Mouse (Mus musculus) limb, embryonic 15.5 days (tissue): ENCODE results near the gene Rbm46. TPM values are rescaled to one million over a fixed set of nuclear protein-coding genes. Genes with fewer than 3 reads are reported as not detected.

Experiments
- ATAC-seq: fragments of 200-750 bp; cut with Nextera tagmentation; 2 replicates; pipeline ENCODE4 v1.8.0; 2017; ENCODE audit warnings: low read depth, moderate TSS enrichment; ENCODE audit not compliant: insufficient number of reproducible peaks, low FRiP score, low TSS enrichment
- H3K27ac ChIP-seq: fragments of 300-500 bp; sonication (generic); 2 replicates; pipeline ENCODE4 v1.5.1; 2015; ENCODE audit warnings: moderate library complexity, mild to moderate bottlenecking, inconsistent platforms
- H3K27me3 ChIP-seq: fragments of 300-500 bp; sonication (generic); 2 replicates; pipeline ENCODE4 v1.6.1; 2015; ENCODE audit warnings: inconsistent platforms
- H3K36me3 ChIP-seq: fragments of 300-500 bp; sonication (generic); 2 replicates; pipeline ENCODE4 v1.6.1; 2015; ENCODE audit warnings: inconsistent platforms
- H3K4me1 ChIP-seq: fragments of 300-500 bp; sonication (generic); 2 replicates; pipeline ENCODE4 v1.6.1; 2015; ENCODE audit warnings: inconsistent platforms
- H3K4me2 ChIP-seq: fragments of 300-500 bp; sonication (generic); 2 replicates; pipeline ENCODE4 v1.6.1; 2015; ENCODE audit warnings: mild to moderate bottlenecking, inconsistent platforms
- H3K4me3 ChIP-seq: fragments of 300-500 bp; sonication (generic); 2 replicates; pipeline ENCODE4 v1.5.1; 2015; ENCODE audit warnings: mild to moderate bottlenecking, inconsistent platforms
- H3K9ac ChIP-seq: fragments of 300-500 bp; sonication (generic); 2 replicates; pipeline ENCODE4 v1.6.1; 2015; ENCODE audit warnings: inconsistent platforms
- H3K9me3 ChIP-seq: fragments of 300-500 bp; sonication (generic); 2 replicates; pipeline ENCODE4 v1.6.1; 2016; ENCODE audit warnings: inconsistent platforms
- WGBS: fragments of 180-500 bp; shearing (Covaris S2); methylation state at CpG from one replicate; pipeline ENCODE4 v1.1.7; 2015; 5-methylcytosine and 5-hydroxymethylcytosine counted together
- polyA plus RNA-seq: library from polyadenylated mRNA; unstranded; fragments of >200 nt; fragmentation: Nextera tagmentation; extraction: Ambion mirVana; gene quantifications from 2 replicates; pipeline ENCODE4 v1.2.1, GENCODE M21; 2015

Rbm46 gene
- 3.3 and 4.6 TPM in 2 replicates for polyA plus RNA-seq

DNA sequence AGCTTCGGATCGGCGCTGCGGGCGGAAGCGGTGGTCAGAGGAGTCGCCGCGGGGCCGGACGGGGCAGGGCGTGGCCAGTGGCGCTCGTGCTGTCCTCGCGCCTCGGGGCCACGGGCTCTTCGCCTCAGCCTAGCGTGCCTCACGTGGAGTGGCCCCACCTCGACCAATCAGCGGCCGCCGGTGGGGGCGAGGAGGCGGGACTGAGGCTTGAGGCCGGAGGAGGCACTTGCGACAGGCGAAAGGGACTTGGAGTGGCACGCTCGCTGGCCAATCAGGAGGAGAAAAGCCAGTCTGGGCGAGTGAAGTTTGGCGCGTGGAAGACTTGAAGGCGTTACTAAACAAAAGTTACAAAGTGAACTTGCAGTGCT lies at the start of gene Rbm46:
Rbm46 (minus strand) TSS at position 112 of the 368 bp plus-strand sequence.
- WGBS = 21% methylated on average over 36 of the region's 36 CpGs
- ATAC-seq = peak; percentile 86
- no peak within 1 kb of the TSS for H3K27ac ChIP-seq

DNA sequence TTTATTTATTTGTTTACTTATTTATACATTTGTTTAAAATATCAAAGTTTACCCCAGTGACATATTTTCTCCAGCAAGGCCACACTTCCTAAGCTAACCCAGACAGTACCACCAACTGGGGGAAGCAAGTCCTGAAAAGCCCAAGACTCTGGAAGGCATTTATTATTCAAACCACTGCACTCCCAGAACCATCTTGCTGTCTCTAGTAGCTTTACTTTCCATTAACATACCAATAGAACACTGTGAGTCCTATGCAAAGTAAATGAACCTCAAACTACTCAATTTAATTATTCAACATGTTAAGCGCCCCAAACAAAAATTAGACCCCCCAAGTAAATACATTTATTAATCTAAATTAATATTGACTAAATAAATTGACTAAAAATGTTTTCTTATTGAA lies 39.3 kb upstream of the Rbm46 start:
- no peak for ATAC-seq
- no peak overlapping the region for H3K4me2 ChIP-seq
- H3K36me3 ChIP-seq = no peaks in the 10 kb centered on the region
- H3K27me3 ChIP-seq = no peaks in the 10 kb centered on the region
- H3K9me3 ChIP-seq = no peaks in the 10 kb centered on the region
- WGBS = 45% methylated on average over 1 of the region's 1 CpGs
- no peak overlapping the region for H3K27ac ChIP-seq
- H3K9ac ChIP-seq = no peak overlapping the region
- no peaks in the 10 kb centered on the region for H3K4me1 ChIP-seq
- H3K4me3 ChIP-seq = no peak overlapping the region

More for the DNA sequence above, at the start of gene Rbm46:
- peak within 1 kb of the TSS; percentile 44 for H3K4me3 ChIP-seq
- peaks cover 18% of the 10 kb centered on the region for H3K27me3 ChIP-seq
- peaks cover 12% of the 10 kb centered on the region for H3K4me1 ChIP-seq
- H3K9ac ChIP-seq = no peak within 1 kb of the TSS; the same call in 1 of the 2 replicates
- no peaks in the 10 kb centered on the region for H3K9me3 ChIP-seq
- H3K36me3 ChIP-seq = no peaks in the 10 kb centered on the region
- H3K4me2 ChIP-seq = peak within 1 kb of the TSS; percentile 80

DNA sequence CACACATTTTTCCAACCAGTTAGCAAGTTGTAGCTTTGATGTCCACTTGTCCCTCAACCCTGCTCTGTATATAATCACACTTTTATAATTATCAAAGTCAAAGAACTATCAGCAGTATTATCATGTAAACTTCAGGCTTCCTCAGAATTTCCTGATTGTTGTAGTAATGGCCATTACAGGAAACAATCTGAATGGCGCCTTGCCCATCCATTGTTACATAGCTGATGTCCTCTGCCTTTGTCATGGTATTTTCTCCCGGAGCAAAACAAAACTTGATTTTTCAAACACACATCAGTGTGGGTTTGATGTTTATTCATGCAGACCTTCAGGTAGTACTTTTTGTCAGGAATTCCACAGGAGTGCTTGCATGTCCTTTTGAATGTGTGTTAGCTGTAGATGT lies 32.4 kb upstream of the Rbm46 start:
- H3K27me3 ChIP-seq = peaks cover 17% of the 10 kb centered on the region
- no peak overlapping the region for H3K4me2 ChIP-seq
- no peak overlapping the region for H3K27ac ChIP-seq
- ATAC-seq = no peak
- 87% methylated on average over 2 of the region's 2 CpGs for WGBS
- no peak overlapping the region for H3K9ac ChIP-seq
- no peaks in the 10 kb centered on the region for H3K9me3 ChIP-seq
- H3K4me1 ChIP-seq = peaks cover 9% of the 10 kb centered on the region
- no peaks in the 10 kb centered on the region for H3K36me3 ChIP-seq
- no peak overlapping the region for H3K4me3 ChIP-seq

DNA sequence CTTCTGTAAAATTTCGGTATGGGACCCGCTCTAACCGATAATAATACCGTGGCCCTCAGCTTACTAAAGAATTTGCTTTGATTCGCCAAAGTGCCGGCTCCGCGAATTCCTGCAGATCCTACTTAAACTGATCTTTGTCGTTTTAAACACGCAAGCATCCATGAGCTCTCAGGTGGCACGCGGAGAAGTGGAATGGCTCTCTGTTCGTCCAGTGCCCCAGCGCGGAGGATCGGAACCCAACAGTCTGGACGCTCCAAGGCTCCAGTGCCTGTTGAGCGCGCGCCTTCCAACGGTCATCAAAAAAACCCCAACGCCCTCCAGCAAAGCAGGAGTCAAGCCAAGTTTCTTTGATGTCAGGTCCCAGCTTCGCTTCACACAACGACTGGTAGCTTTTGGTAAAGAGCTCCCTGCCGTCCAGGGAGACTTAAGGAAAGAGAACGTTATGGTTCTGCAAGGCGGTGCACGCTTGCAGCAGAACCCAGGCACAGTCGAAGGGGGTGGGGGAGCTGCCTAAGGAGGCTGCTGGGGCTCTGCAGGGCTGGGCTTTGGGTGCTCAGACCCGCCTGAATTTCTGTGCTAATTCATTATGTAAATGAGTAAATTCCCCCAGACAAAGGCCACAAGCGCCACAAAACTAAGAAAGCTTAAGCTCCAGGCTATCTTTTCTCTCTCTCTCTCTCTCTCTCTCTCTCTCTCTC lies 28.1 kb upstream of the Rbm46 start:
- Histone ChIP-seq H3K27me3 (peaks cover 33% of the 10 kb centered on the region), H3K9ac (no peak overlapping the region), H3K4me1 (peaks cover 16% of the 10 kb centered on the region), H3K9me3 (no peaks in the 10 kb centered on the region), H3K27ac (no peak overlapping the region), H3K4me3 (peak overlapping the region; percentile 36), H3K4me2 (peak overlapping the region; percentile 76), H3K36me3 (no peaks in the 10 kb centered on the region)
- 1% methylated on average over 31 of the region's 31 CpGs for WGBS
- no peak for ATAC-seq

DNA sequence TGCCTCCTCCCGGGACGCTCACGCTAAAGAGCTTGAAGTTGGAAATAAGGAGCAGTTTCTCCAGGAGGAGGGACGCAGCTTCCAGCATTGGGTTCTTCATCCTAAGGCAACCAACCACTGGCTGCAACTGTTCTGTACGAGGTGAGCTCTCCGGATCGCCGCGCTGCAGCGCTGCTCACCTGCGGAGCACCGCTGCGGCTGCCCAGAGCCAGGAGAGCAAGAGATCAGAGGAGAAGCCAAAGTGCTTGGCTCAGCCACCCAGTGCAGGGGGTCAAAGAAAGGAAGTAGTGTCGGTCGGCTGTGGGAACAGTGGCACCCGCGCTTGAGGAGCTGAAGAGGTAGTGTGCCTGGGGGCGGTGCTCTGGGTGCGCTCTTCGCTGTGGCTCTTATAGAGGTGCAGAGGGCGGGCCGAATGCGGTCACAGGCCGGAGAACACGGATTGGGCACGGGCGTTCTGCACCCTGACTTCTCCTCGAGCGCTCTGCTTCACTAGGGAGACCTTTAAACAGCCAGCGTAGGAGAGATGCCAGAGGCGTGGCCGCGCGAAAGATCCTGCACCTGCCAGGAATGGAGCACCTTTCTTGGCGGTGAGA lies 27.4 kb upstream of the Rbm46 start, which contains the start of gene Lrat:
Lrat (minus strand) TSS at position 361 of the 593 bp plus-strand sequence.
- H3K4me3 ChIP-seq = peak within 1 kb of the TSS; percentile 36
- peaks cover 16% of the 10 kb centered on the region for H3K4me1 ChIP-seq
- H3K9me3 ChIP-seq = no peaks in the 10 kb centered on the region
- ATAC-seq = no peak
- no peak within 1 kb of the TSS for H3K27ac ChIP-seq
- H3K4me2 ChIP-seq = peak within 1 kb of the TSS; percentile 76
- no peaks in the 10 kb centered on the region for H3K36me3 ChIP-seq
- H3K9ac ChIP-seq = no peak within 1 kb of the TSS
- peaks cover 33% of the 10 kb centered on the region for H3K27me3 ChIP-seq
- WGBS = 2% methylated on average over 35 of the region's 35 CpGs

DNA sequence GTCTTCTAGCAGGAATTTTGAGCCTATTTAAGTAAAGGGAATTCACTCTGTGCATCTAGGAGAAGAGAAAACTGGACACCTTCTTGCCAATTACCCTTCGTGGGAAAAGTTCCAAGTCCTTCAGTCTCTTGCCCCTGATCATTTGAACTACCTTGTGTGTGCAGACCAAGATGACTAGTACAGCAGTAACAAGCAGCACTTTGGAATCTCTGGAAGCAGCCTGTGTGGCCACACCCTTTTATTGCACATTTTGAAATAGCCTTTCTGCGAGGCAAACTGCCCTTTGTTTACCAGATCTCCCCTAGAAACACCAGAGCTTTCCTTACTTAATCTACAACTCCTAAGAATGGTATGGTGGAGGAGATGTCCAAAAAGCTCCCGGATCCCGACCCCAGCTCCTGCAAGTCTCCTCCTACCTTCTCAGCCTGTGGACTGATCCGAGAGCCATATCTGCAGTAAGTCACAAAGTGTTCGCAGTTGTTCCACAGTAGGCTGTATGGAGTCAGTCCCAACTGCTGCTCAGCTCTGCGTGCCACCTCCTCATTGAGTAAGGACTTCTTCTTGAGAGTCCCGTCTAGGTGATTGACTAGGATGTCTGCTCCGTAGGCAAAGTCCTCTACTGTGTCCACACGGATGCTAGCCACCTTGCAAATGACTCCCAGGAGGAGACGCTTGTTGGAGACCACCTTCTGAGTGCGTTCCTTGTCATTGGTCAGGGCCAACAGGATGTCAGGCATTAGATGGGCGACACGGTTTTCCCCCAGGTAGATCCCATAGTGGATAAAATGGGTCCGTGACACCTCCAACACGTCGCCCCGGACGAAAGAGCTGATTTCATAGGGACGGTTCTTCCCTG lies 26.7 kb upstream of the Rbm46 start:
- Histone ChIP-seq H3K27ac (no peak overlapping the region), H3K4me1 (peaks cover 16% of the 10 kb centered on the region), H3K9me3 (no peaks in the 10 kb centered on the region), H3K27me3 (peaks cover 33% of the 10 kb centered on the region), H3K36me3 (no peaks in the 10 kb centered on the region), H3K4me3 (peak overlapping the region; percentile 36), H3K9ac (no peak overlapping the region), H3K4me2 (peak overlapping the region; percentile 76)
- 20% methylated on average over 20 of the region's 20 CpGs for WGBS
- no peak for ATAC-seq

DNA sequence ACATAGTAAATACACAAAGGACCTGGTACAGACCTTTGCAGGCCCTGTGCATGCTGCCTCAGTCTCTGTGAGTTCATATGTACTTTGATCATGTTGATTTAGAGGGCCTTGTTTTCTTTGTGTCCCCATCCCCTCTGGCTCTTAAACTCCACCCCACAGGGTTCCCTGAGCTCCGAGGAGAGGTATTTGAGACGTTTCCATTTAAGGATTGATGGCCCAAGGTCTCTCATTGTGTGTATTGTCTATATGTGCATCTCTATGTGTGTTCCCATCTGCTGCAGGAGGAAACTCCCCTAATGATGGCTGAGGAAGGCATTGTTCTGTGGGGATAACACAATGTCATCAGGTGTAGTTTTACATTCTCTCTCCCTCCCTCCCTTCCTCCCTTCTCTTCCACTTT lies 12.6 kb upstream of the Rbm46 start:
- Histone ChIP-seq H3K4me3 (no peak overlapping the region), H3K27ac (no peak overlapping the region), H3K9me3 (no peaks in the 10 kb centered on the region), H3K4me2 (no peak overlapping the region), H3K27me3 (no peaks in the 10 kb centered on the region), H3K36me3 (no peaks in the 10 kb centered on the region), H3K9ac (no peak overlapping the region), H3K4me1 (no peaks in the 10 kb centered on the region)
- WGBS = 23% methylated on average over 2 of the region's 2 CpGs
- no peak for ATAC-seq

DNA sequence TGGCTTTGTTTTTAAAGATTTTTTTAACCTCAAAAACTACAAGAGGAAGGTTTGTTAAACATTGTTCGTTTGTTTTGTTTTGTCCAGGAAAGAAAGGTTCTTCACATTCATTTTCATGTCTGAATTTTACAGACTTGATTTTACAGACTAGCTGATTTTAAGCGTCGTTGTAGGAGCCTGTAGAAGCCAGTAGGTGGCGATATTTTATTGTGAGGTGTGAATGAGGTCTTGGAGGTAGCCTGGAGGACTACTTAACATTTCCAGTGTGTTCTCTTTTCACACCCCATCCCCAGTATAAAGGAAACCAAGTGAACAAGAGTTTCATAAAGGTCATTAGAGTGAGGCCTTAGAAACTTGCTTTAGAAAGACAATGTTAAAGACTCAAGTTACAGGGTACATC lies 975 bp upstream of the Rbm46 start:
- ATAC-seq = no peak
- H3K9me3 ChIP-seq = no peaks in the 10 kb centered on the region
- H3K27me3 ChIP-seq = peaks cover 18% of the 10 kb centered on the region
- no peak overlapping the region for H3K4me2 ChIP-seq
- no peak overlapping the region for H3K27ac ChIP-seq
- H3K4me3 ChIP-seq = no peak overlapping the region
- H3K9ac ChIP-seq = no peak overlapping the region
- H3K4me1 ChIP-seq = peaks cover 12% of the 10 kb centered on the region
- whole genome bisulfite sequencing = 4% methylated on average over 4 of the region's 4 CpGs
- no peaks in the 10 kb centered on the region for H3K36me3 ChIP-seq

DNA sequence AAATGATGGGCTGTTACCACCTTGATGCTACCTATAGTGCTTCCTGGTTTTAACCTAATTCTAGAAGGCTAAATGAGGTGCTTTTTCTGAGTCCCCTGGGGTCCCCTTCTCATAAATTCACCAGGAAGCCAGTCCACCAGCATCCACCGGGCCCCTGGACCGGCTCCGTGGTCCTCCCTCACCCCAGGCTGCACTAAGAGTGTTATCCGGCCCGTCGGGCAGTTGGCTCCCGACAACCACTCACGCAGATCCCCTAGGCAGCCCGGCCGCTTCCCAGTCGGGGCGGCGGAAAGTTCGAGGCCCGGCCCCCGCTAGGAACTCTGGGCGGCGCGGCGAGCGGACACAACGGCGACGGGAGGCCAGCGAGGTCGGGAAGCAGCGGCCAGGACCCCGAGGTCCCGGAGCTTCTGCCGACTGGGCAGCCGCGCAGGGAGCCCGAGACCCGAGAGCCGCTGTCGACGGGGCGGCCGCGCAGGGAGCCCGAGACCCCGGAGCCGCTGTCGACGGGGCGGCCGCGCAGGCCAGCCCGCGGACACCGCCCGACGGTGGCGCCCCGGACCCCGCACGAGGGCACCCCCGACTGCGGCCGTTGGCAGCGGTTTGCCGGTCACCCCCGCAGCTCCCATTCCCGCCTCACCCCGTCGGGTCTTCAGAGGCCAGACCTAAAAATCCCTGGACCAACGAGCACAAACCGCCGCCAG lies 462 bp downstream of the Rbm46 start:
- peak overlapping the region; percentile 44 for H3K4me3 ChIP-seq
- H3K36me3 ChIP-seq = no peaks in the 10 kb centered on the region
- H3K27me3 ChIP-seq = peaks cover 18% of the 10 kb centered on the region
- H3K9ac ChIP-seq = no peak overlapping the region; the same call in 1 of the 2 replicates
- H3K9me3 ChIP-seq = no peaks in the 10 kb centered on the region
- H3K27ac ChIP-seq = no peak overlapping the region
- 21% methylated on average over 66 of the region's 69 CpGs for WGBS
- H3K4me2 ChIP-seq = peak overlapping the region; percentile 80
- no peak for ATAC-seq
- H3K4me1 ChIP-seq = peaks cover 12% of the 10 kb centered on the region

DNA sequence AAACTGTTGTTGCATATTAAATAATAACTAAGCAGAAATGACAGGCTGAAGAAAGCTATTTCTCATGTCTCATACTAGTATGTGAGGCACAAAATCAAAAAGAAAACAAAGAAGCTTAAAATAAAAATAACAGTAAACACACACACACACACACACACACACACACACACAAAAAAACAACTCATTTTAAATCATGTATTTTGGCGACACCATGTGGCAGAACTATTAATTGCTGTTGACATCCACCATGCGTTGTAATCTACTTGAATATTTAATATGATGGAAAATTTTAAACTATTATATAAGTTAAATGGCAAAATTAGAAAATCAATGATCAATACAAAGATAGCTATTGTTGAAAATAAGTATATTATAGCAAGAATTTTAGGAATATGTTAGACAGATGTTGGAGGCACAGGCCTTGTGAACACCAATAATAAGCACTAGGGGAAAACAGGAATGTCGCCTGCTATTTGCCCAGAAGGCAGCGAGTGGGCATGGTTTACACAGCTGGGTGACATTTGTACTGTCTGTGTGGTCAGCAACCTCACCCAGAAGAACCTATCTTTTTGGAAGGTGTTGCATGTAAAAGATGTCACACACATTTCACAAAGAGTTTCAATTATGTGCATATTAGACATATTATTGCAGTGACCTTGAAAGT lies 18.7 kb downstream of the Rbm46 start:
- Histone ChIP-seq H3K9me3 (no peaks in the 10 kb centered on the region), H3K4me1 (no peaks in the 10 kb centered on the region), H3K27ac (no peak overlapping the region), H3K27me3 (no peaks in the 10 kb centered on the region), H3K36me3 (no peaks in the 10 kb centered on the region), H3K4me3 (no peak overlapping the region), H3K9ac (no peak overlapping the region), H3K4me2 (no peak overlapping the region)
- 12% methylated on average over 4 of the region's 4 CpGs for WGBS
- no peak for ATAC-seq

DNA sequence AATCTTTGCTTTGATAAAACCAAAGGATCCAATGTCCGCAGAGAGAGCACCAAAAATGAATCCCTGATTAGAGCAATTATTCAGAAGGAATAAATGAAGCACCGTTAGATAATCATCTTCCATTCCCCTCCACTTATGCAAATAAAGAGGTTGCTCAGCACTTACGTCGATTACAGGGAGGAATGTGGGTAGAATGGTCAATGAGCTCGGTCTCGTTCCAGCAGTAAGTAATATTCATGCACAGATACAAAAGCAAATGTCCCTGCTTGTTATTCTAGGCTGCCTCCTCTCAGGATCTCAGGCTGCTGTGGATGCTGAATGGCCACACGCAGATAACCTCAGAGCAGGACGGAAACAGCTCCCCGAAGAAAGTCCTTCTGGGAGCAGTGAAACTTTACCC lies 51.1 kb downstream of the Rbm46 start:
- no peak for ATAC-seq
- WGBS = 89% methylated on average over 9 of the region's 9 CpGs
- no peak overlapping the region for H3K4me3 ChIP-seq
- no peaks in the 10 kb centered on the region for H3K36me3 ChIP-seq
- no peak overlapping the region for H3K27ac ChIP-seq
- no peak overlapping the region for H3K9ac ChIP-seq
- H3K4me1 ChIP-seq = no peaks in the 10 kb centered on the region
- no peaks in the 10 kb centered on the region for H3K9me3 ChIP-seq
- no peaks in the 10 kb centered on the region for H3K27me3 ChIP-seq
- H3K4me2 ChIP-seq = no peak overlapping the region
